Mouse (Mus musculus) left cerebral cortex, postnatal 4 days (tissue): Measurements from ENCODE around the gene Fap. TPM values are rescaled to one million over a fixed set of nuclear protein-coding genes. Genes with fewer than 3 reads are reported as not detected.

ENCODE experiments used
- DNase-seq: peaks from one replicate; pipeline ENCODE4 v3.0.0-alpha.2; 2022
- intact Hi-C: fragments of 180-260 bp; cut with DNase I; formaldehyde crosslinking; loops from one replicate; pipeline ENCODE4 v1.15.1; 2025
- total RNA-seq, 2 experiments: library from RNA; stranded (reverse); gene quantifications; 2 replicates each; pipeline ENCODE4 v1.2.3; 2021

Fap gene
- total RNA-seq, 2 experiments from 2014 or later: 2.1 to 2.2 TPM

GRCm38 (mm10) chr2:62535483-62535882, 38.4 kb downstream of the Fap start:
- DNase-seq: no peak
- intact Hi-C loops: no loop called here

GRCm38 (mm10) chr2:62531065-62531464, 42.8 kb downstream of the Fap start:
- no peak for DNase-seq
- intact Hi-C loops: no loop called here

DNA sequence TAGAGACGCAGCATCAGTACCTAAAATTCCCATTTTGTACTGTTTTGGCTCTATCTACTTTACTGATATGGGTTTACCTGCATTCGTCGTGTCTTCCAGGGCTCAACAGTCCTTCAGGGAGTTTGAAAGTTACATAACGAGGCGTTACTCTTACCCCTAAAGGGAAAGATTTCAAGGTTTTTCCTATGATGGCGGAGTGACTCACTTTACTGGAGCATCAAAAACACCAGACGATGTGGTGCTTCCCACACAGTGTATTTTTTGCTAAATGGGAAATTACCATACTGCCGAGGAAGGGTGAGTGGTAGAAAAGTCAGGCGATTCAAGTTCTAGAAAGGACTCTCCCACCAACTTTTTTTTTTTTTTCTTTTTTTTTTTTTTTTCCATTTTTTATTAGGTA, 47.5 kb downstream of the Fap start:
- intact Hi-C loops: no loop called here
- no peak for DNase-seq

- DNase-seq: no peak
- intact Hi-C loops: no loop called here
These were observed 56.1 kb downstream of the Fap start for GRCm38 (mm10) chr2:62517790-62518189.

- intact Hi-C loops: no loop called here
- no peak for DNase-seq
These were observed 59.4 kb downstream of the Fap start for GRCm38 (mm10) chr2:62514477-62514876.

DNA sequence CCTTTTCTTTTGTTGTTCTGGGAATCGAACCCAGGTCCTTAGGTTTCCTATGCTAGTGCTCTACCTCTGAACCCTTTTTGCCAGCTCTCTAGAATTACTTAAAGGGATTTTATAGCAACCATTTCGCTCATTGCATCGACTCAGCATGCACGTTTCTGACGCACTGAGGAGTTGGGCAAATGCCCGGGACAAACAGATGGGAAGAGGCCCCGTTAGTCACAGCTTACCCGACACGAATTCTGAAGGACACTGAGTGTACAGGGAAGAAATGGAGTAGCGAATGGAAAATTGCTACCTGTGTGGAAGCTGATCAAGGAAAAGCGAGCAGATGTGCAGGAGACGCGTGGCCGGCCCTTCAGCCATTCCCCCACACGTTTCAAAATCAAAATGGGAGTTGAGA, 60.4 kb downstream of the Fap start:
- intact Hi-C loops: no loop called here
- DNase-seq: peak; percentile 79

DNA sequence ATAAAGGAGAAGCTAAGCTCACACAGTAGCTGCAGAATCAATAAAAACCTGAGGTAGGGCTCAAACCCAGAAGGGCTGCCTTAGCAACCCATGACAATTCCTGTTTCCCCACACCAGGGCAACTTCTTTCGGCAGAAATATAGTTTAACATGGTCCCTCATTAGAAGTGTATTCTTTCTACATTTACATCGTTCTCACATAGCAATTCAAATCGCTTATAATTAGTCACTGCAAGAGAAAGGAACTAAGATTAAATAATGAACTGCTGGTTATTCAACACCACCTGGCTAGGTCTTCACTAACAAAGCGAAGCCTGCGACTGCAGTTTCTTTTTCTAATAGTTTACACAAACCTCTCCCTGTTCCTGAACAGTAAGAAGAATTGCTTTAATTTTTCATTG, 66.7 kb downstream of the Fap start:
- DNase-seq: no peak
- intact Hi-C loops: no loop called here

GRCm38 (mm10) chr2:62506441-62506840, 67.4 kb downstream of the Fap start:
- DNase-seq: no peak
- intact Hi-C loops: no loop called here

DNA sequence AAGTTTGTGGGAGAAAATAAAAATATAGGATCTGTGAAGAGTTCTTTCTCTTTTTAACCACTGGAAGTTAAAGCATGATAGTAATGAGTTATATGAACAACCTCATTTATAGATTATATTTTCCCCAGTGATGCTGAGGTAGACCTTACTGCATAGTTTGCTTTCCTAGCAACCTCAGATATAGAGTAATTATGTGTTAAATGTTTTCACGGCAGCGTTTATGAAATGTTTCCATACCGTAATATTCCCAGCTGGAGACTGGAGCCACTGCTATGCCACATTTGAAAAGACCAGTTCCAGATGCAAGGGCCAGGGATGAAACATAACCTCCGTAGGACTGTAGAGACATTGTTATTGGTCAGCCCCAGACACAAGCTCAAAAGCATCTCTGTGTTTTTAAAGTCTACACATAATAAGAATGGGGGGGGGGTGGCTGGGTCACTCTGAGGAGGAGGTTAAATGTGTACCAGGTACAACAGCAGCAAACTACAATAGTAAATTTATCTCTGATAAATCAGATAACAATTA, 69.5 kb downstream of the Fap start:
- DNase-seq: no peak
- intact Hi-C loops: no loop called here

DNA sequence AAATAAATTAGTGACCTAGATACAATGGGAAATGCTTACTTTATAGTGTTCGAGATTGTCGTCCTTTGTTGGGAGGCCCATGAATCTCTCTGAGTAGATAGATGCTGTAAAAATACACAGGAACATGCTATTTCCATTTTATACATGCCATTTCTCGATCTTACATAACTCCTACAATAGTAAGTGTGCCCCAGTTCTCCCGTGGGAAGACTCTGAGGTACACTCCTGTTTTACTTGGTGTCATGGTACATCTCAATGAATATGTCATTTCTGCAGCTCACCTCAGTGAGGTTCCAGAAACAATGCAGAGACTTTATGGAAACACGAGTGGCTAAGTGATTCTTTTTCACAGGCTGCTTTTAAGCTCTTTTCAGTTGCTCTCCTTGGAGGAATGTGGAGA, 70.5 kb downstream of the Fap start:
- intact Hi-C loops: no loop called here
- no peak for DNase-seq

GRCm38 (mm10) chr2:62502516-62502915, 71.4 kb downstream of the Fap start:
- DNase-seq: no peak
- intact Hi-C loops: no loop called here

DNA sequence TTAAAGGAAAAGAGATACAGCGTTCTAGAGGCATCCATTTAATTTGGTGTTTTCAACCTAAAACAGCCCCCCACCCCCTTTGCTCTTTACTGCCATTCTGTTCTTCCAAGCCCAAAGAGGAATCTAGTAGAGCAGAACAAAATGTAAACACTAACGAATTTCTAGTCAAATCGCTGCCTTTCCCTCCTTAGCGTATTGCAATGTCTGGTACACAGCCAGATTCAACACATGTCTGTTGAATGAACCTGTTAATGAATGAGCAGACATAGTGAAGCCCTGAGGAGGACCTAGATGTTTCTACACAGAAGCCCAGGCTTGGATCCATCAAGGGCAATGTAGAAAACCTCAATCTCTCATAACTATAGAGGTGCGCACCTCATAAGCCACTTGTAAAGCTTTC, 75.1 kb downstream of the Fap start:
- intact Hi-C loops: no loop called here
- DNase-seq: no peak

- DNase-seq: no peak
- intact Hi-C loops: no loop called here
These were observed 75.8 kb downstream of the Fap start for GRCm38 (mm10) chr2:62498086-62498485.

DNA sequence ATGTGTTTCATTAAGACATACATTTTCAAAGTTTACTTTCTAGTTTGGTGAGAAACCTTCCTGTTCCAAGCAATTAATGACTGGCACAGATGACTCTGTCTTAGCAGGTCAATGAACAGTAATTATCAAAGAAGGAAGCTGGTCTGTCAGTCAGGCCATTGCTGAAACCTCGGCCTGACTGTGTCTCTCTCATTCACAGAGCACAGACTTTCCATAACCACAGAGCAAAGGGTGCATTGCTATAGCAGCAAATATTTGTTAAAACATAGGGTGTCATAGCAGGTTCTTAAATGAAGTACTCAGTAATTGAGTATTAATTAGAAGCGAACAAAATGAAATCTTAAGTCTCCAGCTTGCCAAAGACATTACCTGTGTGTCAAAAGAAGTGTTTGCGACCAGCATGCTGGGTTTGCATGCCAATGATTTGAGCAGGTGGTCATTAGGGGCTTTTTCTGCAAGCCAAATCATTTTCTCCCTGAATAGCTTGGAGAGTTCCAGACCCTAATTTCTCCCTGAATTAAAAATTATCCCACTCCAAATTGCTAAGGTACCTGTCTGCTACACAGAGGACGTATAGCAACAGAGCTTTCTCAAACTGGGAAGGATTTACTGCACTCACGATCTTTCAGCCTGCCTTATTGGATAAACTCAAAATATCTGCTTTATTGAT, 76.4 kb downstream of the Fap start:
- intact Hi-C loops: no loop called here
- DNase-seq: no peak

DNA sequence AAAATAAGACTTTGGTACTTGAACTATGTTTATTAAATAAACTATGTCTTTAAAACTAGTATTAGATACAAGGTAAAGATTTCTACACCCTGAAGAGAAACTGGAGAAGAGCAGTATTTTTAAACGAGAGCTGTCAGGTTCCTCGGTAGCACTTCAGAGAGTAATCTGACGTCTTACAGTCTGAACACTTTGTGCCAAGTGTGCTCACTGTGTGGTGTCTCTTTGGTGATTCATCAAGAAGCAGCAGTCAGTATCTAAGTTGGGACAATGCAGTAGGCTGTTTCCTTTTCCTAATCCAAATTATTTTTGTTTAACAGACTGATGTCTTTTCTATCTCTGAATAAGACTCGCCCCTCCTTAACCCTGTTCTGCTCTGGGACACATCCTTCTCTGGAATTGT, 78.5 kb downstream of the Fap start:
- DNase-seq: no peak

DNA sequence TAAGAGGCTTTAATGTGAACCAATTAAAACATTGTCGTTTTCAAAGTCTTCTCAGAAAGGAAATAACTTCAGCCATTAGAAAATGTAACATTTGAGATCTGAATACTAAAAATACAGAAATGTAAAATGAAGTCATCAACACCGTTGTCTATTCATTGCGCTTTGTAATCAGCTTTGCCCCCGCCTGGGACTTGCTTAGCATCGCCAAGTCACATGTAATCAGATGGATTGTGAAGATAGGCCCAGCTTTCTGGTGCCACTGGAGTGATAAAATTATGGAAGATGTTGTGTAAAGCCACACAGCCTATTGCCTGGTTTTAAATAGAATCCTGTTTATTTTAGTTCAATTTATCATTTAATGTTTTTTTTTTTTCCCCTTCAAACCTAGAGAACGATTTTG, 84.0 kb downstream of the Fap start:
- intact Hi-C loops: no loop called here
- DNase-seq: no peak

More for the DNA sequence above, 78.5 kb downstream of the Fap start:
- intact Hi-C loops: no loop called here

DNA sequence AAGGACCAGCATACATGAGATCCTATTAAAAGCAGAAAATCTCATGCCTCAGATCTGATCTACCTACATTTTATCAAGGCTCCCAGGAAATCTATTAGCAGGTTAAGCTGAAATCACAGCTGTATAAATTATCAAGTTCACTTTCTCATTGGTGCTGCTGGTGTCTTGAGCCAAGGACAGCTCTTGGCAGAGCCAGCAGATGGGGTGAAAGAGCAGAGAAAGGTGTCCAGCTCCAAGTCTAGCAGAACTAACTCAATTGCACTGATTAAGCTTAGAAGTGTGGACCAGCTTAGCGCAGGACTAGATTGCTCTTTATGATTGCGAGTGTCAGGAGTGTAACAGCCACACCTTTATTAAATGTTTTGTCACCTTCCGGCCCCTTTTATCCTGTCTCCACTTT, 89.0 kb downstream of the Fap start:
- peak; percentile 15 for DNase-seq
- intact Hi-C loops: no loop called here

- DNase-seq: no peak
These were observed 90.3 kb downstream of the Fap start, which contains the start of gene Gcg for GRCm38 (mm10) chr2:62483550-62483949. TSS of gene Gcg (minus strand) at chr2:62483650.

GRCm38 (mm10) chr2:62480285-62481198, 93.3 kb downstream of the Fap start:
- intact Hi-C loops: no loop called here
- DNase-seq: no peak

More at GRCm38 (mm10) chr2:62483550-62483949, 90.3 kb downstream of the Fap start, which contains the start of gene Gcg:
- intact Hi-C loops: no loop called here

DNA sequence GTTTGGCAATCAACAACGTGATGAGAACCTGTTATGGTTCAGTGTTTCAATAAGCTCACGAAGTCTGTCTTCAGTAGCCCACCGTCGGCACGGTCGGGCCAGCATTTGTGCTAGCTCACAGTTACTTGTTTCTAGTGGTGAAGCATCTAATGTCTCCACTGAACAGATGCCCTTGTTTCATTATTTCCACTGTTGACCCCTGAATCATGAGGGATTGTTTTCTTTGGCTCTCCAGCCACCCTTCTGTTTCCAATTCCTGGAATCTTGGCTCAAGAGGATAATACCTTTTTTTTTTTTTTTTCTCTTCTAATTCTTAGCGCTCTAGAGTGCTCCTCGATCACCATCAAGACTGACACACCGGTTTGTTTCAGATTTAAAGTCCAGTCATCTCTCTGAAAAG, 104.3 kb downstream of the Fap start:
- intact Hi-C loops: no loop called here
- no peak for DNase-seq

DNA sequence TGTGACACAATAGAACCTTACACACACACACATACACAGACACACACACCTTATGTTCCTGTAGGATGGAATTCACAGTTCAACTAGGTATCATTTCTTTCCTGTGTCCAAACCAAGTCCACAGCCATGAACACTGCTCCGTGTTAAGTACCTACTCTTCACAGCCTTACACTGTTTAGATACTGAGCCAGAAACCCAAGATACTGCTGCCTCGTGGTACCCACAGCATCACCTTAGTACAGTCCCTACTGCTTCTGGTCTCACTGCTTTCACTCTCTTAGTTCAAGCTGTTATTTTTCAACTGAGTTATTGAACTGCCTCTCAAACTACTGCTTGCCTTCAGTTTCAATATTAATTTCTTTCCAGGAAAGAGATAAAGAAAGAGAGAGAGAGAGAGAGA, 110.6 kb downstream of the Fap start:
- intact Hi-C loops: loop anchor here (5.0 kb wide), 1 partner anchor 811 kb away; no protein-coding TSS in a partner anchor

DNA sequence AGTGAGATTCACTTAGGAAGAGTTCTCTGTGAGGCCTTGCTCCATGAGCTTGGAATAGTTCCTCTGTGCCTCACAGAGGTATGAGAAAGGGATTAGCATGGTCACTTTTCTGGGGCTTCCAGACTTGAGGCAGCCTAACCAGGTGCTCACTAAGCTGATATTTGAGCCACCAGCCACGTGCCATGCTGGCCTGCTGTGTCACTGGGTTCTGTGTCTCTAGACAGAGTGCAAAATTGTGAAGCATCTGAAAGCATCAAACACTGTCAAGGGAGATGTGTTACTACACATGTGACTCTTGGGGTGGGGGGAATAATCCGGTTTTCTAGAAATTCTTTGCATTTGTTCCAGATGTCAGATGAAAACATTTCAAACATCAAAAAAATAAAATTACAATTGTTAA, 111.7 kb downstream of the Fap start:
- DNase-seq: no peak
- intact Hi-C loops: loop anchor here (5.0 kb wide), 1 partner anchor 810 kb away; no protein-coding TSS in a partner anchor

More for the DNA sequence above, 110.6 kb downstream of the Fap start:
- DNase-seq: no peak
